In the genomic region with DNA sequence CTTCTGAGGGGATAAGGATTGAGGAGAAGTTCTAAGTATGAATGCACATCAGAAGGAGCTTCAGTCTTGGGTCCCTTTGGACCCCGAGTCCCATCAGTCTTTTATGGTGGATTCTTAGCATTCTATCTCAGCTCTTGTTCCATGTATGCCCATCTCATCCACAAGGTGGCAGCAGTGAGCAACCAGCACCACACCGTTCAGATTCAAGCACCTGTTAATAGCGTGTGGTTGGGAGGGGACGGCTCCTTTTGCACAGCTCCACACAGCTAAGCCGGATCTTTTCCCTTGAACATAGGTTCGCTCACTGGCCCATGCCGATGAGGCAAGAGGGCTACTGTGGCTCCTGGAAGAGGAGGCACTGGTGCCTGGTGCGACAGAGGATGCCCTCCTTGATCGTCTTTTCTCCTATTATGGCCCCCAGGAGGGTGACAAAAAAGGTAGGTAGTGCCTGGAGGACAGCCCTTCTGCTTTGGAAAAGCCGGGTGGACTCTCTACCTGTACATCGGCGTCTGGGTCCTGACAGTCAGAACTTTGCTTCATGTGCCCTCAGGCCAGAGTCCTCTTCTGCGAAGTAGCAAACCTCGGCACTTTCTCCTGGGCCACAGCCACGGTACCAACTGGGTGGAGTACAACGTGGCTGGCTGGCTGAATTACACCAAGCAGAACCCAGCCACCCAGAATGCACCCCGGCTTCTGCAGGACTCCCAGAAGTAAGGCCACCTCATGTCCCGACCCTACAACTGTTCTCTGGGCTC, we compare ENCODE assay signal across 8 mouse cellular contexts. TPM values are rescaled to one million over a fixed set of nuclear protein-coding genes. Genes with fewer than 3 reads are reported as not detected.
DNase-seq lines count a peak whose midpoint lies in the region; ATAC-seq and TF ChIP-seq lines count a peak whose summit lies in the region.

No protein-coding gene starts in this region.

- DNase-seq in ES-CJ7 (ENCODE audit: low read depth, low spot score) = peak; percentile 91
- DNase-seq in hindbrain, embryonic 11.5 days (ENCODE audit: low spot score) = peak; percentile 86
- peak; percentile 67 for DNase-seq in layer of hippocampus, adult 9-11 months
- peak; percentile 90 for DNase-seq in right cerebral cortex, postnatal 10 days (ENCODE audit: low spot score in 2 of 2)
- no peak for DNase-seq in Muller cell, postnatal 12 days (ENCODE audit: inconsistent ontology term)

- H3K27ac ChIP-seq in bone marrow, adult 2 months (ENCODE audit: control insufficient read depth, insufficient read depth, low read depth, low read length, poor library complexity) = no peak overlapping the region
- no peak overlapping the region for H3K27ac ChIP-seq in embryonic facial prominence, embryonic 12.5 days
- no peak overlapping the region for H3K27ac ChIP-seq in hindbrain, embryonic 11.5 days (ENCODE audit: low read depth, low read length)

- no peak overlapping the region for H3K4me3 ChIP-seq in bone marrow, adult 2 months (replicated peaks; ENCODE audit: control insufficient read depth, low read depth, low read length)
- H3K4me3 ChIP-seq in embryonic facial prominence, embryonic 12.5 days = no peak overlapping the region
- H3K4me3 ChIP-seq in hindbrain, embryonic 11.5 days (ENCODE audit: low read depth, low read length) = no peak overlapping the region

- H3K36me3 ChIP-seq in embryonic facial prominence, embryonic 12.5 days = peaks cover 36% of the 10 kb centered on the region
- H3K36me3 ChIP-seq in hindbrain, embryonic 11.5 days (ENCODE audit: control insufficient read depth, insufficient read depth, low read length) = no peaks in the 10 kb centered on the region; the same call in 1 of the 2 replicates

- TF ChIP-seq CTCF in bone marrow, adult 2 months (IDR thresholded peaks at IDR 0.05; ENCODE audit: control insufficient read depth, insufficient read depth, low read length) = peak; percentile 98

- no peak for TF ChIP-seq POLR2A in bone marrow, adult 2 months (IDR thresholded peaks at IDR 0.05; ENCODE audit: borderline replicate concordance, control insufficient read depth, low read depth, low read length)

- H3K4me2 ChIP-seq in embryonic facial prominence, embryonic 12.5 days (replicated peaks) = no peak overlapping the region
- no peak overlapping the region for H3K4me2 ChIP-seq in hindbrain, embryonic 11.5 days (replicated peaks; ENCODE audit: low read depth, low read length)

- WGBS in bone marrow, adult 2 months = 65% methylated on average over 18 of the region's 18 CpGs
- 56% methylated on average over 18 of the region's 18 CpGs for WGBS in embryonic facial prominence, embryonic 12.5 days
- WGBS in hindbrain, embryonic 11.5 days = 55% methylated on average over 18 of the region's 18 CpGs

- H3K9ac ChIP-seq in embryonic facial prominence, embryonic 12.5 days = no peak overlapping the region
- H3K9ac ChIP-seq in hindbrain, embryonic 11.5 days (ENCODE audit: low read depth, low read length) = no peak overlapping the region

- peak; percentile 36; the same call in 1 of the 2 replicates for ATAC-seq in embryonic facial prominence, embryonic 12.5 days (ENCODE audit: insufficient number of reproducible peaks, insufficient read depth, low FRiP score, low TSS enrichment)
- ATAC-seq in hindbrain, embryonic 11.5 days (ENCODE audit: low FRiP score) = no peak
- ATAC-seq in megakaryocyte, adult 5-6 weeks (ENCODE audit: poor library complexity, severe bottlenecking) = 0 out of 2 replicates have a peak, but pooled peaks have one; percentile 62

- no peaks in the 10 kb centered on the region for H3K9me3 ChIP-seq in embryonic facial prominence, embryonic 12.5 days
- H3K9me3 ChIP-seq in hindbrain, embryonic 11.5 days (ENCODE audit: control insufficient read depth, low read length) = no peaks in the 10 kb centered on the region

- H3K4me1 ChIP-seq in bone marrow, adult 2 months (ENCODE audit: control insufficient read depth, insufficient read depth, low read length) = no peaks in the 10 kb centered on the region
- peaks cover 4% of the 10 kb centered on the region; the same call in 1 of the 2 replicates for H3K4me1 ChIP-seq in embryonic facial prominence, embryonic 12.5 days
- peaks cover 2% of the 10 kb centered on the region; the same call in 1 of the 2 replicates for H3K4me1 ChIP-seq in hindbrain, embryonic 11.5 days (replicated peaks; ENCODE audit: control insufficient read depth, insufficient read depth, low read length)

- no peaks in the 10 kb centered on the region for H3K27me3 ChIP-seq in embryonic facial prominence, embryonic 12.5 days
- H3K27me3 ChIP-seq in hindbrain, embryonic 11.5 days (ENCODE audit: control insufficient read depth, insufficient read depth, low read length) = no peaks in the 10 kb centered on the region; the same call in none of the 2 replicates

RNA-seq across cellular contexts. Expression of gene Gm10277, which starts 39.9 kb away (rescaled TPM):
- not detected in 2 replicates for polyA plus RNA-seq in bone marrow, adult 2 months (2011; ENCODE audit: insufficient read depth, insufficient read length, low replicate concordance, missing spikeins)
- 1.4 and 2.6 TPM in 2 replicates for polyA plus RNA-seq in embryonic facial prominence, embryonic 12.5 days (2016; fragmentation: Nextera tagmentation; extraction: Ambion mirVana)
- 0.74 and 0.96 TPM in 2 replicates for polyA plus RNA-seq in hindbrain, embryonic 11.5 days (2014; fragmentation: Nextera tagmentation; extraction: Ambion mirVana)
- total RNA-seq in megakaryocyte, adult 5-6 weeks (2015) = not detected in 2 replicates
- total RNA-seq in megakaryocyte, adult 5-6 weeks (2017) = 0.40 TPM in 1 of 2 replicates, not detected in the other
